Mouse (Mus musculus) midbrain, embryonic 11.5 days (tissue): ENCODE results near the gene Olfr585. TPM values are rescaled to one million over a fixed set of nuclear protein-coding genes. Genes with fewer than 3 reads are reported as not detected.

ENCODE experiments used
- ATAC-seq: fragments of 200-750 bp; cut with Nextera tagmentation; 2 replicates; pipeline ENCODE4 v1.8.0; 2017; ENCODE audit warnings: moderate TSS enrichment, moderate library complexity; ENCODE audit not compliant: low FRiP score
- DNase-seq: peaks from one replicate; pipeline ENCODE4 v3.0.0; 2015; ENCODE audit warnings: low spot score; ENCODE audit errors: missing footprints
- H3K27ac ChIP-seq: fragments of 300-500 bp; sonication (generic); 2 replicates; pipeline ENCODE4 v1.5.1; 2014; ENCODE audit warnings: low read depth, low read length
- H3K27me3 ChIP-seq: fragments of 300-500 bp; sonication (generic); 2 replicates; pipeline ENCODE4 v1.6.1; 2014; ENCODE audit warnings: mild to moderate bottlenecking, low read length, moderate library complexity, mixed read lengths; ENCODE audit not compliant: control insufficient read depth, insufficient read depth
- H3K36me3 ChIP-seq: fragments of 300-500 bp; sonication (generic); 2 replicates; pipeline ENCODE4 v1.6.1; 2014; ENCODE audit warnings: mild to moderate bottlenecking, low read length, moderate library complexity, mixed read lengths; ENCODE audit not compliant: control insufficient read depth, insufficient read depth
- H3K4me1 ChIP-seq: fragments of 300-500 bp; sonication (generic); 2 replicates; pipeline ENCODE4 v1.6.1; 2014; ENCODE audit warnings: low read length; ENCODE audit not compliant: control insufficient read depth, insufficient read depth
- H3K4me2 ChIP-seq: fragments of 300-500 bp; sonication (generic); 2 replicates; pipeline ENCODE4 v1.6.1; 2014; ENCODE audit warnings: mild to moderate bottlenecking, moderate library complexity
- H3K4me3 ChIP-seq: fragments of 300-500 bp; sonication (generic); 2 replicates; pipeline ENCODE4 v1.5.1; 2014; ENCODE audit warnings: low read depth, low read length
- H3K9ac ChIP-seq: fragments of 300-500 bp; sonication (generic); 2 replicates; pipeline ENCODE4 v1.6.1; 2014; ENCODE audit warnings: low read length
- H3K9me3 ChIP-seq: fragments of 300-500 bp; sonication (generic); 2 replicates; pipeline ENCODE4 v1.6.1; 2016; ENCODE audit warnings: low read length; ENCODE audit not compliant: control insufficient read depth
- WGBS: fragments of 180-500 bp; shearing (Covaris S2); extraction: QIAGEN DNeasy Blood & Tissue Kit; methylation state at CpG from one replicate; pipeline ENCODE4 v1.1.7; 2014; 5-methylcytosine and 5-hydroxymethylcytosine counted together
- polyA plus RNA-seq: library from polyadenylated mRNA; unstranded; fragments of >200 nt; fragmentation: Nextera tagmentation; extraction: Ambion mirVana; gene quantifications from 2 replicates; pipeline ENCODE4 v1.2.1, GENCODE M21; 2014

The Olfr585 gene
- polyA plus RNA-seq: not detected in 2 replicates

- Histone ChIP-seq H3K4me1 (no peaks in the 10 kb centered on the region), H3K4me2 (no peak within 1 kb of the TSS), H3K36me3 (no peaks in the 10 kb centered on the region), H3K9me3 (no peaks in the 10 kb centered on the region), H3K9ac (no peak within 1 kb of the TSS), H3K27me3 (no peaks in the 10 kb centered on the region), H3K27ac (no peak within 1 kb of the TSS), H3K4me3 (no peak within 1 kb of the TSS)
- no peak for ATAC-seq
- DNase-seq: no peak
- 90% methylated on average over 1 of the region's 1 CpGs for WGBS
Observed at GRCm38 (mm10) chr7:103097420-103097819, at the start of gene Olfr585. Olfr585 (plus strand) TSS chr7:103097720.

- no peak for ATAC-seq
- no peak within 1 kb of the TSS for H3K4me2 ChIP-seq
- H3K9ac ChIP-seq: no peak within 1 kb of the TSS
- no peak for DNase-seq
- 88% methylated on average over 1 of the region's 1 CpGs for WGBS
- H3K36me3 ChIP-seq: no peaks in the 10 kb centered on the region
- no peaks in the 10 kb centered on the region for H3K9me3 ChIP-seq
- no peak within 1 kb of the TSS for H3K27ac ChIP-seq
- no peak within 1 kb of the TSS for H3K4me3 ChIP-seq
- H3K27me3 ChIP-seq: no peaks in the 10 kb centered on the region
- no peaks in the 10 kb centered on the region for H3K4me1 ChIP-seq
Observed at GRCm38 (mm10) chr7:103051000-103051399, 46.5 kb upstream of the Olfr585 start, which contains the start of gene Olfr583. Olfr583 (plus strand) TSS chr7:103051300.

- Histone ChIP-seq H3K9me3 (no peaks in the 10 kb centered on the region), H3K27ac (no peak within 1 kb of the TSS), H3K4me2 (no peak within 1 kb of the TSS), H3K4me1 (no peaks in the 10 kb centered on the region), H3K4me3 (no peak within 1 kb of the TSS), H3K9ac (no peak within 1 kb of the TSS), H3K36me3 (no peaks in the 10 kb centered on the region), H3K27me3 (no peaks in the 10 kb centered on the region)
- DNase-seq (no peak), ATAC-seq (no peak)
- 77% methylated on average over 1 of the region's 1 CpGs for WGBS
Observed at GRCm38 (mm10) chr7:103081585-103081984, 15.9 kb upstream of the Olfr585 start, which contains the start of gene Olfr584. Olfr584 (plus strand) TSS chr7:103081885.

- H3K27me3 ChIP-seq: no peaks in the 10 kb centered on the region
- H3K9ac ChIP-seq: no peak overlapping the region
- no peak overlapping the region for H3K4me2 ChIP-seq
- H3K36me3 ChIP-seq: no peaks in the 10 kb centered on the region
- H3K27ac ChIP-seq: no peak overlapping the region
- H3K4me3 ChIP-seq: no peak overlapping the region
- ATAC-seq (no peak), DNase-seq (peak; percentile 84)
- H3K4me1 ChIP-seq: no peaks in the 10 kb centered on the region
- WGBS: 48% methylated on average over 3 of the region's 3 CpGs
- H3K9me3 ChIP-seq: no peaks in the 10 kb centered on the region
Observed at GRCm38 (mm10) chr7:103119406-103119805, 21.9 kb downstream of the Olfr585 start.

GRCm38 (mm10) chr7:103125538-103125937 lies 28.0 kb downstream of the Olfr585 start, which contains the start of gene Olfr586:
Olfr586 (minus strand) TSS chr7:103125638.
- WGBS: 93% methylated on average over 3 of the region's 3 CpGs
- Histone ChIP-seq H3K9ac (no peak within 1 kb of the TSS), H3K4me3 (no peak within 1 kb of the TSS), H3K36me3 (no peaks in the 10 kb centered on the region), H3K4me2 (no peak within 1 kb of the TSS), H3K4me1 (no peaks in the 10 kb centered on the region), H3K27ac (no peak within 1 kb of the TSS), H3K9me3 (no peaks in the 10 kb centered on the region), H3K27me3 (no peaks in the 10 kb centered on the region)
- DNase-seq (no peak), ATAC-seq (no peak)

DNA sequence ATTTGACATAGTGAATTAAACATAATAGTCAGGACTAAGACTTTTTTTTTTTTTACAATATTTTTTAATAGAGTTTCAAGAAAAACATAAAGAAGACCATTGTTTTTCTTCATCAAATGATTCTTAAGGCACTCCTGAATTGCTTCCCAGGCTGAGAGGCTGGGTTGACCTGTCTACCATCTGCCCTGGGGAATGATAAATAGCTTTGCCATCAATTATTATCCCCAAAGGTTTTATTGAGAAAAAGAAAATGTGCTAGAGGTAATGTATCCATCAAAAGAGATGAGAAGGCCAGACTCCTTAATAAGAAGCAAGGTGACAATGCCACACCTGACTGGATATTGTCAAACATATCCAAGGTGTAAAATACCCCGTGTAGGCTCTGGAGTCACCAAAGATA lies 43.1 kb downstream of the Olfr585 start, which contains the start of gene Olfr588-ps1:
Olfr588-ps1 (plus strand) TSS at position 301 of the 400 bp plus-strand sequence.
- 83% methylated on average over 1 of the region's 1 CpGs for whole genome bisulfite sequencing
- ATAC-seq: no peak

More for the DNA sequence above, 43.1 kb downstream of the Olfr585 start, which contains the start of gene Olfr588-ps1:
- H3K4me3 ChIP-seq: no peak within 1 kb of the TSS
- H3K4me1 ChIP-seq: no peaks in the 10 kb centered on the region
- no peaks in the 10 kb centered on the region for H3K27me3 ChIP-seq
- H3K36me3 ChIP-seq: no peaks in the 10 kb centered on the region
- no peak within 1 kb of the TSS for H3K4me2 ChIP-seq
- H3K9me3 ChIP-seq: no peaks in the 10 kb centered on the region
- DNase-seq: no peak
- no peak within 1 kb of the TSS for H3K27ac ChIP-seq
- no peak within 1 kb of the TSS for H3K9ac ChIP-seq

Other genes starting within 250 kb of the Olfr585 start
- gene Olfr566, start 239.0 kb upstream of the Olfr585 start, polyA plus RNA-seq: not detected in 2 replicates
- gene Olfr568, start 220.6 kb upstream of the Olfr585 start, polyA plus RNA-seq: not detected in 2 replicates
- not detected in 2 replicates for gene Olfr569, start 206.8 kb upstream of the Olfr585 start, polyA plus RNA-seq
- not detected in 2 replicates for gene Olfr570, start 203.1 kb upstream of the Olfr585 start, polyA plus RNA-seq
- 0.11 TPM in 1 of 2 replicates, not detected in the other for gene Olfr571, start 180.2 kb upstream of the Olfr585 start, polyA plus RNA-seq
- gene Olfr572, start 173.3 kb upstream of the Olfr585 start, polyA plus RNA-seq: not detected in 2 replicates
- gene Olfr573-ps1, start 155.1 kb upstream of the Olfr585 start, polyA plus RNA-seq: not detected in 2 replicates
- gene Olfr574, start 149.3 kb upstream of the Olfr585 start, polyA plus RNA-seq: not detected in 2 replicates
- not detected in 2 replicates for gene Olfr575, start 138.9 kb upstream of the Olfr585 start, polyA plus RNA-seq
- not detected in 2 replicates for gene Olfr576, start 135.1 kb upstream of the Olfr585 start, polyA plus RNA-seq
- not detected in 2 replicates for gene Olfr577, start 121.8 kb upstream of the Olfr585 start, polyA plus RNA-seq
- not detected in 2 replicates for gene Olfr578, start 108.4 kb upstream of the Olfr585 start, polyA plus RNA-seq
- not detected in 2 replicates for gene Olfr582, start 59.7 kb upstream of the Olfr585 start, polyA plus RNA-seq
- not detected in 2 replicates for gene Olfr583, start 46.4 kb upstream of the Olfr585 start, polyA plus RNA-seq
- gene Olfr584, start 15.8 kb upstream of the Olfr585 start, polyA plus RNA-seq: not detected in 2 replicates
- not detected in 2 replicates for gene Olfr586, start 27.9 kb downstream of the Olfr585 start, polyA plus RNA-seq
- not detected in 2 replicates for gene Olfr588-ps1, start 43.2 kb downstream of the Olfr585 start, polyA plus RNA-seq
- gene Olfr589, start 58.6 kb downstream of the Olfr585 start, polyA plus RNA-seq: not detected in 2 replicates
- not detected in 2 replicates for gene Olfr591, start 80.6 kb downstream of the Olfr585 start, polyA plus RNA-seq
- not detected in 2 replicates for gene Olfr592, start 87.1 kb downstream of the Olfr585 start, polyA plus RNA-seq
- not detected in 2 replicates for gene Olfr593, start 114.1 kb downstream of the Olfr585 start, polyA plus RNA-seq
- gene Olfr594, start 119.3 kb downstream of the Olfr585 start, polyA plus RNA-seq: not detected in 2 replicates
- gene Usp17ld, start 154.8 kb downstream of the Olfr585 start, polyA plus RNA-seq: not detected in 2 replicates
- gene Olfr596, start 207.9 kb downstream of the Olfr585 start, polyA plus RNA-seq: not detected in 2 replicates
- gene Olfr597, start 218.6 kb downstream of the Olfr585 start, polyA plus RNA-seq: not detected in 2 replicates
- not detected in 2 replicates for gene Olfr598, start 225.8 kb downstream of the Olfr585 start, polyA plus RNA-seq
- not detected in 2 replicates for gene Olfr599, start 238.2 kb downstream of the Olfr585 start, polyA plus RNA-seq